Mouse (Mus musculus) midbrain, embryonic 12.5 days (tissue): ENCODE data around the gene Mkrn2os. TPM values are rescaled to one million over a fixed set of nuclear protein-coding genes. Genes with fewer than 3 reads are reported as not detected.
"Not testable (repeated sequence)": the region's sequence is repeated elsewhere in the genome, so short reads cannot be mapped to it uniquely, and the experiment has no call there.

Source experiments
- ATAC-seq: fragments of 200-750 bp; cut with Nextera tagmentation; 2 replicates; pipeline ENCODE4 v1.8.0; 2017; ENCODE audit warnings: low read depth, moderate TSS enrichment, moderate library complexity; ENCODE audit not compliant: low FRiP score
- H3K27ac ChIP-seq: fragments of 300-500 bp; sonication (generic); replicated peaks from 2 replicates; pipeline ENCODE4 v1.5.1; 2016; ENCODE audit warnings: mild to moderate bottlenecking
- H3K27me3 ChIP-seq: fragments of 300-500 bp; sonication (generic); 2 replicates; pipeline ENCODE4 v1.6.1; 2016; ENCODE audit warnings: mild to moderate bottlenecking
- H3K36me3 ChIP-seq: fragments of 300-500 bp; sonication (generic); 2 replicates; pipeline ENCODE4 v1.6.1; 2016
- H3K4me1 ChIP-seq: fragments of 300-500 bp; sonication (generic); 2 replicates; pipeline ENCODE4 v1.6.1; 2016
- H3K4me2 ChIP-seq: fragments of 300-500 bp; sonication (generic); replicated peaks from 2 replicates; pipeline ENCODE4 v1.6.1; 2016; ENCODE audit warnings: mild to moderate bottlenecking, moderate library complexity
- H3K4me3 ChIP-seq: fragments of 300-500 bp; sonication (generic); 2 replicates; pipeline ENCODE4 v1.5.1; 2016; ENCODE audit warnings: mild to moderate bottlenecking
- H3K9ac ChIP-seq: fragments of 300-500 bp; sonication (generic); replicated peaks from 2 replicates; pipeline ENCODE4 v1.6.1; 2016; ENCODE audit warnings: mild to moderate bottlenecking, moderate library complexity
- H3K9me3 ChIP-seq: fragments of 300-500 bp; sonication (generic); 2 replicates; pipeline ENCODE4 v1.6.1; 2016; ENCODE audit warnings: mild to moderate bottlenecking
- WGBS: fragments of 180-500 bp; shearing (Covaris S2); methylation state at CpG from one replicate; pipeline ENCODE4 v1.1.7; 2016; 5-methylcytosine and 5-hydroxymethylcytosine counted together
- polyA plus RNA-seq: library from polyadenylated mRNA; unstranded; fragments of >200 nt; fragmentation: Nextera tagmentation; extraction: Ambion mirVana; gene quantifications from 2 replicates; pipeline ENCODE4 v1.2.1, GENCODE M21; 2016

Mkrn2os gene
- polyA plus RNA-seq, result 0.34 and 0.50 TPM in 2 replicates

GRCm38 (mm10) chr6:115592458-115592857 lies at the start of gene Mkrn2os:
Gene Mkrn2os, minus strand, starts transcription at chr6:115592576.
- no peak for ATAC-seq
- Histone ChIP-seq H3K36me3 (no peaks in the 10 kb centered on the region), H3K27ac (no peak within 1 kb of the TSS), H3K27me3 (no peaks in the 10 kb centered on the region), H3K9ac (no peak within 1 kb of the TSS; the same call in 1 of the 2 replicates), H3K4me3 (no peak within 1 kb of the TSS), H3K4me2 (no peak within 1 kb of the TSS), H3K4me1 (no peaks in the 10 kb centered on the region), H3K9me3 (no peaks in the 10 kb centered on the region)
- 70% methylated on average over 5 of the region's 5 CpGs for WGBS

DNA sequence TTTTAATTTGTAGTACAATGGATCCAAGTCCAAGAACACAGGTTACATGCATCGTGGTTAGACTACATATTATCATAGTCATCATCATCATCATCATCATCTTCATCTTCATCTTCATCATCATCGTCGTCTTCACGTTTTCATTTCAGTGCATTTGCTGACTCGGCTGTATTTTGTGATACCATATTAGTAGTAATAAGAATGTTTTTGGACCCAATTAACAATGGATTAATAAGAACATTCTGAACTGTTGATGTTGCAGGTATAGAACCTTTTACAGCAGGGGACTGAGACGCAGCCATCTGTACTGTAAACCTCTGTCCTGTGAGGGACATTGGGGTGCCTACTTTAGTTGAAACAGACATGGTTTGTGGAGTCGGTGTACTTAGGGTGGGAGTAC lies 45.8 kb upstream of the Mkrn2os start:
- H3K4me1 ChIP-seq, H3K27me3 ChIP-seq, H3K9ac ChIP-seq, H3K27ac ChIP-seq, H3K4me2 ChIP-seq, ATAC-seq, H3K9me3 ChIP-seq, H3K4me3 ChIP-seq: not testable (repeated sequence)
- peaks cover 71% of the 10 kb centered on the region for H3K36me3 ChIP-seq
- 95% methylated on average over 7 of the region's 7 CpGs for WGBS

DNA sequence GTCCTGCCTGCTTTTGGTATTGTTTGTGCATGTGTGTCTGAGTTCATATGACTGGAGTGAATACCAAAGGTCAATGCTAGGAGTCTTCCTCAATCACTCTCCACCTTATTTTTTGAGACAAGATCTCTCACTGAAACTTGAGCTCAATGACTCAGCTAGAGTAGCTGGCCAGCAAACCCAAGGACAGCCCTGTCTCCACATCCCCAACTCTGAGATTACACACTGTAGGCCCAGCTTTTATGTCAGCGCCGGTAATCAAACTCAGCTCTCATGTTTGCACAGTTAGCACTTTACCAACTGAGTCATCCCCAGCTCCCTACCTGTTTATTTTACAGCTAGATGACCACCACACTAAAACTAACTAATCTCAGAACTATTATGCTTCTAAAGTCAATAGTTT lies 41.6 kb upstream of the Mkrn2os start:
- Histone ChIP-seq H3K36me3 (peaks cover 87% of the 10 kb centered on the region), H3K27me3 (no peaks in the 10 kb centered on the region), H3K27ac (no peak overlapping the region), H3K4me1 (no peaks in the 10 kb centered on the region), H3K9ac (no peak overlapping the region), H3K4me3 (no peak overlapping the region), H3K4me2 (no peak overlapping the region), H3K9me3 (no peaks in the 10 kb centered on the region)
- 100% methylated on average over 2 of the region's 2 CpGs for WGBS
- ATAC-seq, result no peak

DNA sequence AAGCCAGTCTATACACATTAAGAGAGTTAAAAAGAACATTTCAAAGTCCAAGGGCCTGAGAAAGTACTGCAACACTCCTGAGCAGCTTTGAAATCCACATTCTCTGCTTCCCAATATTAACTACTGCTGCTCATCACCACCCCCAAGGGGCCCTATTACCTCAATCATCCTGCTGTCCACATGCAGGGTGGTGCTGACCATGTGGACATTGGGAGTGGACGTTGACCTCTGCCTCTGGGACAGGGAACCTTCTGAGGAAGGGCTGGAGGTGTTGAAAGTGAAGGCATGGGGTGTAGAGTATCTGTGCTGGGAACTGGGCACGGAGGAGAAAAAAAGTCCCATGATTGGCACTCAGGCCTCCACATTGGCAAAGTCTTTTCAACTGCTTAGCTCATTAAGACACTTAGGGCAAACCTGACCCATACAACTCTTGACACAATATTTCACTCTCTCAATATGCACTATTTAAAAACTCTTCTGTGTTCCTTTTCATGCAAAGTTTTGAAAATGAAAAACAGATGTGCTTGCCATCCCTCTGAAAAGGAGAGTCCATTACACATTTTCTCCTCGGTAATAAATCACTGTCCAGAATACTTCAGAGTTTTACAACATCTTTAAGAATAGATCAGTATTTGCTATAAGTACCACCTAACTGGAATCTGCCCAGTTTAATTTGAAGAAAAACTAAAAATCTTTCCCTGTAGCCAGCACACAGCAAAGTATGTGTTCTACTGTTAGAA lies 38.9 kb upstream of the Mkrn2os start:
- ATAC-seq, result no peak
- Histone ChIP-seq H3K36me3 (peaks cover 92% of the 10 kb centered on the region), H3K27me3 (no peaks in the 10 kb centered on the region), H3K4me2 (no peak overlapping the region), H3K4me1 (no peaks in the 10 kb centered on the region), H3K4me3 (no peak overlapping the region), H3K9me3 (no peaks in the 10 kb centered on the region), H3K9ac (no peak overlapping the region), H3K27ac (no peak overlapping the region)
- WGBS, result 83% methylated on average over 3 of the region's 3 CpGs

DNA sequence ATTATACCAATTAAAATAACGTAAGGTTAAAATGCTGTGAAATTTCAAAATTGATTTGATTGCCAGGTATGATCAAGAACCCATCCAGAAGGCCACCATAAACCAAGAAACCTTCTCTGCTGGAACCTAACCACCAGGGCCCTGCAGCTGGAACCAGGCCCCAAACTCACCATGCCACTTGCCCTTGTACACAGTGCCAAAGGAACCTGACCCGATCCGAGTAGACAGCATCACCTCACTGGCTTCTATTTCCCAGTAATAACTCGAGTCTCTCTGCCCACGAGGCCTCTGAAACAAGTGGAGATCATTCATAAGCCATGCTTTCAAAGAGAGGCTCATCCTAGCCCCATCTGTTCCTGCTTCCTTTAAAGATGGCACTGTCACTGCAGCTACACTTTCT lies 33.7 kb upstream of the Mkrn2os start:
- Histone ChIP-seq H3K27ac (no peak overlapping the region), H3K4me1 (no peaks in the 10 kb centered on the region), H3K4me3 (no peak overlapping the region), H3K9ac (no peak overlapping the region), H3K27me3 (no peaks in the 10 kb centered on the region), H3K4me2 (no peak overlapping the region), H3K36me3 (peaks cover 95% of the 10 kb centered on the region), H3K9me3 (no peaks in the 10 kb centered on the region)
- WGBS, result 96% methylated on average over 5 of the region's 5 CpGs
- ATAC-seq, result no peak

DNA sequence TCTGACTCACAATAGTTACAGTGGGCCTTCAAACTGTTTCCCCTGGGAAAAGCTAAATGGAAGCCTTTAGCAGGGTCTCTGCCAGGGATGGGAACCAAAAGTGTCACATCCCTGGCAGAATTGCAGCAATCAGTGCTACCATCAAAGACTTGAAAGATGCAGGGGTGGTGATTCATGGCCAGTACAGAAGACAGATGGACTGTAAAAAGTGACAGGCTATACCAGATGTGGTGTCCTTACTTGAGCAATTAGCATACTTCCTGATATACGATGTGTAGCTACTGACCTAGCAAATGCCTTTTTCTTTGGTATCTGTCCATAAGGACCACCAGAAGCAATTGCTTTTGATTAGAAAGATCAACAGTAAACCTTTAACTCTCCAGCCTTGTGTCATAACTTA lies 28.6 kb upstream of the Mkrn2os start:
- Histone ChIP-seq H3K9ac (no peak overlapping the region), H3K27ac (no peak overlapping the region), H3K36me3 (peaks cover 100% of the 10 kb centered on the region), H3K27me3 (no peaks in the 10 kb centered on the region), H3K9me3 (no peaks in the 10 kb centered on the region), H3K4me2 (no peak overlapping the region), H3K4me1 (no peaks in the 10 kb centered on the region), H3K4me3 (no peak overlapping the region)
- WGBS, result 92% methylated on average over 1 of the region's 1 CpGs
- no peak for ATAC-seq

GRCm38 (mm10) chr6:115619818-115620217 lies 27.4 kb upstream of the Mkrn2os start:
- no peak overlapping the region for H3K4me2 ChIP-seq
- H3K9me3 ChIP-seq, result no peaks in the 10 kb centered on the region
- WGBS, result 90% methylated on average over 10 of the region's 10 CpGs
- no peak overlapping the region for H3K9ac ChIP-seq
- H3K4me3 ChIP-seq, result no peak overlapping the region
- no peak for ATAC-seq
- H3K27ac ChIP-seq, result no peak overlapping the region
- H3K27me3 ChIP-seq, result no peaks in the 10 kb centered on the region
- peaks cover 99% of the 10 kb centered on the region for H3K36me3 ChIP-seq
- no peaks in the 10 kb centered on the region for H3K4me1 ChIP-seq

DNA sequence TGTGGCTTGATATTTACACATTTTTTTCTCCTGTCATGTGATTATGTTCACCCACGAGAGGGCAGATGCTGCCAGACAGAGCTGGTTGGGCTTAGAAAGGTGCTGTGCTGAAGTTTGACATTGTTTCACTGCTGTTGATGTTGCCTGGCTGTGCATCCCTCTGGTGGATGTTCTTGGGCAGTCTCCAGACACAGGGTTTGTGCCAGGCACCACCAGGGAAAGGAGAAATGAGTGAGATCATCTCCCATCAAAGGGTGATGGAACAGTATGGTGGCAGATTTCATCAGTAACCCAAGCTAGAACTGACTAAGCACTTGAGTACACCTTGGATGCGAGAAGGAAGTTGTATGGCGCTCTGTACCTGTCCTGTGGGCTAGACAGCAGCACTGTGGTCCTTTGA lies 23.6 kb upstream of the Mkrn2os start:
- 92% methylated on average over 3 of the region's 3 CpGs for WGBS
- no peak overlapping the region for H3K27ac ChIP-seq
- H3K27me3 ChIP-seq, result no peaks in the 10 kb centered on the region
- peaks cover 95% of the 10 kb centered on the region for H3K36me3 ChIP-seq
- H3K9me3 ChIP-seq, result no peaks in the 10 kb centered on the region
- no peak overlapping the region for H3K4me3 ChIP-seq
- no peak overlapping the region for H3K4me2 ChIP-seq
- H3K9ac ChIP-seq, result no peak overlapping the region
- no peaks in the 10 kb centered on the region for H3K4me1 ChIP-seq
- no peak for ATAC-seq

DNA sequence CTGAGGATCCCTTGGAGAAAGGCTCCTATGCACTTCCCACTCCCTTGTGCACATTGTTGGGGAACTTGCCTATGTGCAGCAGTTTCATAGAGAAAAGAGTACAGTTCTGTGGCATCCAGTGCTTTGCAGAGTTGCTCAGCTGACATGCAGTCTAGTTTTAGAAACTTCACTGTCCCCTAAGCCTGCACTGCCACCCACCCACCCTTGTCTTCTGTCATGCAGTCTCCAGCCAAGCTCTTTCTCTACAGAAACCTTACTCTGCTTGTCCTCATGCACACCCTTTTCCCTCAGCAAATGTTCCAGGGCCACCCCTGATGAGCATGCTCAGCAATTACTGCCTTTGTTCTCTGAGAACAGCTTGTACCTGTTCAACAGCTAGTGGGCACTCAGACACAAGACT lies 21.4 kb upstream of the Mkrn2os start:
- H3K9me3 ChIP-seq, result no peaks in the 10 kb centered on the region
- no peak overlapping the region for H3K4me2 ChIP-seq
- no peaks in the 10 kb centered on the region for H3K27me3 ChIP-seq
- no peak overlapping the region for H3K27ac ChIP-seq
- H3K9ac ChIP-seq, result no peak overlapping the region
- no peaks in the 10 kb centered on the region for H3K4me1 ChIP-seq
- H3K4me3 ChIP-seq, result no peak overlapping the region
- no peak for ATAC-seq
- H3K36me3 ChIP-seq, result peaks cover 89% of the 10 kb centered on the region

GRCm38 (mm10) chr6:115610301-115610700 lies 17.9 kb upstream of the Mkrn2os start:
- H3K36me3 ChIP-seq, result peaks cover 54% of the 10 kb centered on the region

DNA sequence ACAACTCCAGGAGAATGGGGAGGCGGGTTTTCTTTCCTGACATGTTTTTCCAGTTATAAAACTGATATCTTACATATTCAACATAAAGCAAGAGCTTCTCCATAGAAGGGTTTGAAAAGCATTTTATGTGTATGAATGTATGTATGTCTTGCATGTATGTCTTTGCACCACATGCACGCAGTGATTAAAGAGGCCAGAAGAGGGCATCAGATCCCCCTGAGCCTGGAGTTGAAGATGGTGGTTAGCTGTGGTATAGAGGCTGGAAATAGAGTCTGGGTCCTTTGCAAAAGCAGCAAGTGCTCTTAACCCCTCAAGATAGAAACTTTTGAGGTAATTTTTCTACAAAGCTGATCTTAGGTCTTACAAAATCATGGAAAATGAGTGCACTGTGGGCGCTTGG lies 16.7 kb upstream of the Mkrn2os start:
- H3K4me3 ChIP-seq, result no peak overlapping the region
- no peak for ATAC-seq
- peaks cover 43% of the 10 kb centered on the region for H3K36me3 ChIP-seq
- no peak overlapping the region for H3K27ac ChIP-seq
- H3K9me3 ChIP-seq, result no peaks in the 10 kb centered on the region
- no peak overlapping the region for H3K4me2 ChIP-seq
- H3K4me1 ChIP-seq, result no peaks in the 10 kb centered on the region
- no peaks in the 10 kb centered on the region for H3K27me3 ChIP-seq
- H3K9ac ChIP-seq, result no peak overlapping the region
- 60% methylated on average over 3 of the region's 3 CpGs for WGBS

More at GRCm38 (mm10) chr6:115610301-115610700, 17.9 kb upstream of the Mkrn2os start:
- no peak overlapping the region for H3K4me2 ChIP-seq
- no peak for ATAC-seq
- no peaks in the 10 kb centered on the region for H3K9me3 ChIP-seq
- no peak overlapping the region for H3K9ac ChIP-seq
- H3K4me3 ChIP-seq, result no peak overlapping the region
- H3K4me1 ChIP-seq, result no peaks in the 10 kb centered on the region
- no peaks in the 10 kb centered on the region for H3K27me3 ChIP-seq
- 95% methylated on average over 5 of the region's 5 CpGs for WGBS
- no peak overlapping the region for H3K27ac ChIP-seq

GRCm38 (mm10) chr6:115607429-115607828 lies 15.1 kb upstream of the Mkrn2os start:
- Histone ChIP-seq H3K27me3 (no peaks in the 10 kb centered on the region), H3K9me3 (no peaks in the 10 kb centered on the region), H3K4me2 (no peak overlapping the region), H3K36me3 (peaks cover 30% of the 10 kb centered on the region), H3K27ac (no peak overlapping the region), H3K9ac (no peak overlapping the region), H3K4me3 (no peak overlapping the region), H3K4me1 (peaks cover 6% of the 10 kb centered on the region)
- 79% methylated on average over 4 of the region's 4 CpGs for WGBS
- no peak for ATAC-seq

DNA sequence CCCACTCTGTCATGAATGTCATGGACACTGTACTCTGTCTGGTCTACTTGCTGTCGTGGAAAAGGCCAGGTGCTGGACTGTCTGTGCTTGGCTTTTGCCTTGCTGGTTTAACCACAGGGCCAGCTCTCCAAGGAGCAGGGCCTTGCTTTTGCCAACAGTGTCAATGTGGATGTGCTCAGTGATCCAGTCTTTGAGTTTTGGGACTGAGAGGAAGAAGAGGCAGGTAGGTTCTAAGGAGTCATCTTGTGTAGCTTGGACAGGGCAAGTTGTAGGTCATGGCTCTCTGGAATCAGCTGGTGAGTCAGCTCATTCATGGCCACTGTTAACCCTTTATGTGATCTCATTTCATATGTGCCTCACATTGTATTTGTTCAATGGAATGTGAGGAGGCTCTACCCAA lies 14.1 kb upstream of the Mkrn2os start:
- 84% methylated on average over 1 of the region's 1 CpGs for WGBS
- Histone ChIP-seq H3K27ac (no peak overlapping the region), H3K9me3 (no peaks in the 10 kb centered on the region), H3K36me3 (peaks cover 21% of the 10 kb centered on the region), H3K9ac (no peak overlapping the region), H3K4me3 (no peak overlapping the region), H3K4me2 (no peak overlapping the region), H3K4me1 (peaks cover 8% of the 10 kb centered on the region), H3K27me3 (no peaks in the 10 kb centered on the region)
- no peak for ATAC-seq
